Mouse (Mus musculus) MEL (cell line): ENCODE measurements around the gene Man1c1. TPM values are rescaled to one million over a fixed set of nuclear protein-coding genes. Genes with fewer than 3 reads are reported as not detected.

Source experiments
- DNase-seq: peaks from one replicate; pipeline ENCODE4 v3.0.0; 2011; ENCODE audit warnings: low read depth, low spot score
- H3K27ac ChIP-seq: 2 replicates; pipeline ENCODE4 v1.5.1; 2012; ENCODE audit warnings: low read depth, mild to moderate bottlenecking, control low read depth, low read length, moderate library complexity; ENCODE audit not compliant: control insufficient read depth
- H3K27me3 ChIP-seq, 2 experiments: fragments of 150-350 bp in 1 of 2; sonication (generic) in 1 of 2; 2 replicates each; pipeline ENCODE4 v1.6.1; 2012; ENCODE audit warnings: low read length in 2 of 2, mild to moderate bottlenecking in 2 of 2, improper control_type of control experiment in 1 of 2, moderate library complexity in 1 of 2; ENCODE audit not compliant: insufficient read depth in 2 of 2, control insufficient read depth in 1 of 2
- H3K36me3 ChIP-seq, 2 experiments: 2 replicates each; pipeline ENCODE4 v1.6.1; 2012 to 2014; ENCODE audit warnings: low read length in 2 of 2, improper control_type of control experiment in 1 of 2, inconsistent platforms in 1 of 2, mild to moderate bottlenecking in 1 of 2; ENCODE audit not compliant: insufficient read depth in 2 of 2, control insufficient read depth in 1 of 2
- H3K4me1 ChIP-seq, 2 experiments: fragments of 150-350 bp in 1 of 2; sonication (generic) in 1 of 2; 2 replicates each; pipeline ENCODE4 v1.6.1; 2012; ENCODE audit warnings: low read length in 2 of 2, improper control_type of control experiment in 1 of 2, mild to moderate bottlenecking in 1 of 2; ENCODE audit not compliant: insufficient read depth in 2 of 2, control insufficient read depth in 1 of 2
- H3K4me3 ChIP-seq, 2 experiments: fragments of 150-350 bp in 1 of 2; sonication (generic) in 1 of 2; 2 replicates each; pipeline ENCODE4 v1.5.1; 2012; ENCODE audit warnings: low read depth in 2 of 2, low read length in 2 of 2, mild to moderate bottlenecking in 2 of 2, moderate library complexity in 2 of 2, control low read depth in 1 of 2, improper control_type of control experiment in 1 of 2; ENCODE audit not compliant: control insufficient read depth in 1 of 2, insufficient read depth in 1 of 2
- H3K79me2 ChIP-seq: 2 replicates; pipeline ENCODE4 v1.6.1; 2012; ENCODE audit warnings: mild to moderate bottlenecking, low read length, moderate library complexity; ENCODE audit not compliant: control insufficient read depth, poor library complexity, insufficient read depth
- H3K9ac ChIP-seq: 2 replicates; pipeline ENCODE4 v1.6.1; 2012; ENCODE audit warnings: low read depth, mild to moderate bottlenecking, control low read depth, low read length, moderate library complexity; ENCODE audit not compliant: control insufficient read depth, poor library complexity, severe bottlenecking
- H3K9me3 ChIP-seq: fragments of 150-350 bp; sonication (generic); replicated peaks from 2 replicates; pipeline ENCODE4 v1.6.1; 2012; ENCODE audit warnings: mild to moderate bottlenecking, low read length, improper control_type of control experiment, moderate library complexity; ENCODE audit not compliant: insufficient read depth
- BHLHE40 ChIP-seq: IDR thresholded peaks from 2 replicates; pipeline ENCODE4 v1.6.1; 2012; ENCODE audit warnings: low read depth, mild to moderate bottlenecking, inconsistent platforms, low read length, improper control_type of control experiment, borderline replicate concordance
- CHD2 ChIP-seq: IDR thresholded peaks from 2 replicates; pipeline ENCODE4 v1.6.1; 2011; ENCODE audit warnings: low read length, improper control_type of control experiment
- E2F4 ChIP-seq: IDR thresholded peaks from 2 replicates; pipeline ENCODE4 v1.6.1; 2011; ENCODE audit warnings: low read depth, low read length, improper control_type of control experiment, borderline replicate concordance
- ELF1 ChIP-seq: IDR thresholded peaks from 2 replicates; pipeline ENCODE4 v1.6.1; 2014; ENCODE audit warnings: low read depth, mild to moderate bottlenecking, inconsistent platforms, low read length, improper control_type of control experiment, moderate library complexity
- EP300 ChIP-seq, 2 experiments: IDR thresholded peaks; 2 replicates each; pipeline ENCODE4 v1.6.1; 2011; ENCODE audit warnings: improper control_type of control experiment in 2 of 2, low read length in 2 of 2, low read depth in 1 of 2, mild to moderate bottlenecking in 1 of 2
- ETS1 ChIP-seq: IDR thresholded peaks from 2 replicates; pipeline ENCODE4 v1.6.1; 2012; ENCODE audit warnings: low read depth, mild to moderate bottlenecking, inconsistent platforms, low read length, improper control_type of control experiment, moderate library complexity
- GATA1 ChIP-seq: IDR thresholded peaks from 2 replicates; pipeline ENCODE4 v1.6.1; 2011; ENCODE audit warnings: low read depth, low read length, improper control_type of control experiment
- HCFC1 ChIP-seq: IDR thresholded peaks from 2 replicates; pipeline ENCODE4 v1.6.1; 2012; ENCODE audit warnings: low read depth, mild to moderate bottlenecking, inconsistent platforms, low read length, improper control_type of control experiment, moderate library complexity
- JUND ChIP-seq: IDR thresholded peaks from 2 replicates; pipeline ENCODE4 v1.6.1; 2011; ENCODE audit warnings: low read depth, mild to moderate bottlenecking, improper control_type of control experiment, low read length
- KAT2A ChIP-seq: conservative IDR thresholded peaks from 2 replicates; pipeline ENCODE4 v1.6.1; 2012; ENCODE audit warnings: low read depth, low read length, improper control_type of control experiment, inconsistent platforms
- MAFK ChIP-seq: IDR thresholded peaks from 2 replicates; pipeline ENCODE4 v1.6.1; 2011; ENCODE audit warnings: low read depth, mild to moderate bottlenecking, low read length, improper control_type of control experiment, borderline replicate concordance
- MAZ ChIP-seq: IDR thresholded peaks from 2 replicates; pipeline ENCODE4 v1.6.1; 2012; ENCODE audit warnings: low read depth, mild to moderate bottlenecking, inconsistent platforms, low read length, improper control_type of control experiment
- MXI1 ChIP-seq: IDR thresholded peaks from 2 replicates; pipeline ENCODE4 v1.6.1; 2011; ENCODE audit warnings: mild to moderate bottlenecking, low read depth, low read length, improper control_type of control experiment
- MYB ChIP-seq: IDR thresholded peaks from 2 replicates; pipeline ENCODE4 v1.6.1; 2011; ENCODE audit warnings: mild to moderate bottlenecking, low read depth, low read length, improper control_type of control experiment
- MYC ChIP-seq: IDR thresholded peaks from 2 replicates; pipeline ENCODE4 v1.6.1; 2011; ENCODE audit warnings: low read depth, mild to moderate bottlenecking, low read length, improper control_type of control experiment, moderate library complexity
- NRF1 ChIP-seq: IDR thresholded peaks from 2 replicates; pipeline ENCODE4 v1.6.1; 2014; ENCODE audit warnings: low read depth, mild to moderate bottlenecking, inconsistent platforms, low read length, improper control_type of control experiment, moderate library complexity; ENCODE audit not compliant: poor library complexity, insufficient read depth, severe bottlenecking
- POLR2A ChIP-seq, 2 experiments: IDR thresholded peaks; 2 replicates each; pipeline ENCODE4 v1.6.1; 2011 to 2012; ENCODE audit warnings: low read length in 2 of 2, mild to moderate bottlenecking in 2 of 2, control low read depth in 1 of 2, improper control_type of control experiment in 1 of 2, low read depth in 1 of 2, moderate library complexity in 1 of 2; ENCODE audit not compliant: control insufficient read depth in 1 of 2, insufficient read depth in 1 of 2, poor library complexity in 1 of 2
- POLR2AphosphoS2 ChIP-seq: IDR thresholded peaks from 2 replicates; pipeline ENCODE4 v1.6.1; 2011; ENCODE audit warnings: low read length, improper control_type of control experiment
- POLR2AphosphoS5 ChIP-seq: IDR thresholded peaks from 2 replicates; pipeline ENCODE4 v1.6.1; 2012; ENCODE audit warnings: low read depth, borderline replicate concordance, mild to moderate bottlenecking, inconsistent platforms, low read length, moderate library complexity, mixed read lengths
- RAD21 ChIP-seq: IDR thresholded peaks from 2 replicates; pipeline ENCODE4 v1.6.1; 2011; ENCODE audit warnings: mild to moderate bottlenecking, low read depth, low read length, improper control_type of control experiment
- RCOR1 ChIP-seq: IDR thresholded peaks from 2 replicates; pipeline ENCODE4 v1.6.1; 2012; ENCODE audit warnings: low read depth, mild to moderate bottlenecking, inconsistent platforms, low read length, improper control_type of control experiment
- SIN3A ChIP-seq: IDR thresholded peaks from 2 replicates; pipeline ENCODE4 v1.6.1; 2012; ENCODE audit warnings: low read length, improper control_type of control experiment, inconsistent platforms
- SMC3 ChIP-seq: IDR thresholded peaks from 2 replicates; pipeline ENCODE4 v1.6.1; 2011; ENCODE audit warnings: low read depth, low read length, improper control_type of control experiment
- TAL1 ChIP-seq: IDR thresholded peaks from 2 replicates; pipeline ENCODE4 v1.6.1; 2012; ENCODE audit warnings: mild to moderate bottlenecking, inconsistent platforms, low read length, moderate library complexity, mixed read lengths
- TCF12 ChIP-seq: IDR thresholded peaks from 2 replicates; pipeline ENCODE4 v1.6.1; 2014; ENCODE audit warnings: low read depth, mild to moderate bottlenecking, inconsistent platforms, low read length, improper control_type of control experiment, moderate library complexity
- UBTF ChIP-seq: IDR thresholded peaks from 2 replicates; pipeline ENCODE4 v1.6.1; 2012; ENCODE audit warnings: low read depth, mild to moderate bottlenecking, inconsistent platforms, low read length, improper control_type of control experiment, moderate library complexity, borderline replicate concordance; ENCODE audit not compliant: insufficient read depth
- USF2 ChIP-seq, 2 experiments: IDR thresholded peaks; 2 replicates each; pipeline ENCODE4 v1.6.1; 2011 to 2012; ENCODE audit warnings: improper control_type of control experiment in 2 of 2, low read length in 2 of 2, borderline replicate concordance in 1 of 2, inconsistent platforms in 1 of 2, low read depth in 1 of 2, mild to moderate bottlenecking in 1 of 2; ENCODE audit not compliant: insufficient read depth in 1 of 2
- ZC3H11A ChIP-seq: IDR thresholded peaks from 2 replicates; pipeline ENCODE4 v1.6.1; 2012; ENCODE audit warnings: low read depth, mild to moderate bottlenecking, inconsistent platforms, low read length, improper control_type of control experiment
- ZKSCAN1 ChIP-seq: IDR thresholded peaks from 2 replicates; pipeline ENCODE4 v1.6.1; 2012; ENCODE audit warnings: low read depth, mild to moderate bottlenecking, inconsistent platforms, low read length, improper control_type of control experiment, moderate library complexity
- ZMIZ1 ChIP-seq: IDR thresholded peaks from 2 replicates; pipeline ENCODE4 v1.6.1; 2012; ENCODE audit warnings: low read depth, mild to moderate bottlenecking, inconsistent platforms, low read length, improper control_type of control experiment, moderate library complexity
- ZNF384 ChIP-seq: IDR thresholded peaks from 2 replicates; pipeline ENCODE4 v1.6.1; 2012; ENCODE audit warnings: low read depth, mild to moderate bottlenecking, inconsistent platforms, low read length, improper control_type of control experiment
- polyA plus RNA-seq, 2 experiments: library from polyadenylated mRNA; stranded (reverse) in 1 of 2; unstranded in 1 of 2; fragments of >175 nt in 1 of 2; fragments of >200 nt in 1 of 2; gene quantifications; 2 replicates each; pipeline versions ENCODE4 v1.2.1 to v1.2.4; 2012; ENCODE audit warnings: low replicate concordance in 2 of 2, low read depth in 1 of 2; ENCODE audit not compliant: insufficient read length in 2 of 2, insufficient read depth in 1 of 2, missing spikeins in 1 of 2
- total RNA-seq: library from RNA; depleted of rRNA; stranded (reverse); fragments of 300-350 nt; gene quantifications from 2 replicates; pipeline ENCODE4 v1.2.3, GENCODE M21; 2012

Man1c1 gene
- total and polyA plus RNA-seq, 3 experiments = 1.9 to 5.2 TPM; not detected in 1

- H3K27ac ChIP-seq = peak overlapping the region; percentile 45
- peak; percentile 80 to 86 for TF ChIP-seq EP300 (IDR thresholded peaks at IDR 0.05; ENCODE audit: low read depth in 1 of 2, low read length in 2 of 2)
- no peak for TF ChIP-seq ZMIZ1
- no peak for TF ChIP-seq E2F4
- TF ChIP-seq HCFC1 = no peak
- no peak for TF ChIP-seq KAT2A
- TF ChIP-seq ETS1 = peak; percentile 47; the same call in 1 of the 2 replicates
- TF ChIP-seq BHLHE40 = no peak
- TF ChIP-seq RAD21 = no peak
- no peak for TF ChIP-seq MYB
- no peak for TF ChIP-seq ZKSCAN1
- TF ChIP-seq ELF1 = no peak
- peak; percentile 77 for TF ChIP-seq GATA1
- no peak for TF ChIP-seq SMC3
- peak; percentile 57 for TF ChIP-seq MAZ
- TF ChIP-seq RCOR1 = peak; percentile 95
- TF ChIP-seq UBTF = no peak
- TF ChIP-seq MXI1 = peak; percentile 14
- 0 out of 2 replicates have a peak, but pooled peaks have one; percentile 43 for TF ChIP-seq MYC
- no peak for TF ChIP-seq POLR2AphosphoS5
- TF ChIP-seq ZC3H11A = no peak
- no peak for TF ChIP-seq MAFK
- TF ChIP-seq ZNF384 = no peak
- TF ChIP-seq CHD2 = no peak
- TF ChIP-seq SIN3A = peak; percentile 39; the same call in 1 of the 2 replicates
- no peak for TF ChIP-seq USF2 (IDR thresholded peaks at IDR 0.05; ENCODE audit: borderline replicate concordance in 1 of 2, insufficient read depth in 1 of 2, low read depth in 1 of 2, low read length in 2 of 2)
- TF ChIP-seq JUND = no peak
- no peak for TF ChIP-seq POLR2A (IDR thresholded peaks at IDR 0.05; ENCODE audit: control insufficient read depth in 1 of 2, insufficient read depth in 1 of 2, low read depth in 1 of 2, low read length in 2 of 2, poor library complexity in 1 of 2)
- TF ChIP-seq NRF1 = no peak
- TF ChIP-seq TAL1 = peak; percentile 93
- no peak for TF ChIP-seq POLR2AphosphoS2
- TF ChIP-seq TCF12 = peak; percentile 92
- no peaks in the 10 kb centered on the region for H3K9me3 ChIP-seq
- peaks cover 0 to 26% of the 10 kb centered on the region in 2 experiments; a peak in 2 of 4 replicates for H3K36me3 ChIP-seq
- peak overlapping the region; percentile 1 for H3K9ac ChIP-seq
- peak; percentile 85 for DNase-seq
- H3K4me1 ChIP-seq = peaks cover 7 to 42% of the 10 kb centered on the region in 2 experiments
- H3K27me3 ChIP-seq = no peaks in the 10 kb centered on the region
- H3K79me2 ChIP-seq = no peaks in the 10 kb centered on the region
- no peak overlapping the region for H3K4me3 ChIP-seq
Measured at GRCm38 (mm10) chr4:134601981-134602380, 102.1 kb downstream of the Man1c1 start.
